Mouse (Mus musculus): Measurements from ENCODE around the gene Fgd2. TPM values are rescaled to one million over a fixed set of nuclear protein-coding genes. Genes with fewer than 3 reads are reported as not detected.

The Fgd2 gene
- polyA plus RNA-seq, 1 experiment from 2014 or later: 3.0 TPM

Other genes starting within 250 kb of the Fgd2 start
- 0.66 and 3.1 TPM in 2 replicates for gene Rab44, start 246.8 kb upstream of the Fgd2 start, polyA plus RNA-seq (2015; fragmentation: Nextera tagmentation; extraction: Ambion mirVana)
- 14.9 and 17.9 TPM in 2 replicates for gene Cpne5, start 122.7 kb upstream of the Fgd2 start, polyA plus RNA-seq (2015; fragmentation: Nextera tagmentation; extraction: Ambion mirVana)
- 86.8 and 107 TPM in 2 replicates for gene Ppil1, start 96.7 kb upstream of the Fgd2 start, polyA plus RNA-seq (2015; fragmentation: Nextera tagmentation; extraction: Ambion mirVana)
- 91.1 and 96.0 TPM in 2 replicates for gene BC004004, start 92.1 kb upstream of the Fgd2 start, polyA plus RNA-seq (2015; fragmentation: Nextera tagmentation; extraction: Ambion mirVana)
- 4.3 and 5.8 TPM in 2 replicates for gene Pi16, start 43.2 kb upstream of the Fgd2 start, polyA plus RNA-seq (2015; fragmentation: Nextera tagmentation; extraction: Ambion mirVana)
- 224 and 299 TPM in 2 replicates for gene Mtch1, start 13.0 kb upstream of the Fgd2 start, polyA plus RNA-seq (2015; fragmentation: Nextera tagmentation; extraction: Ambion mirVana)
- gene Pim1, start 129.8 kb downstream of the Fgd2 start, polyA plus RNA-seq (2015; fragmentation: Nextera tagmentation; extraction: Ambion mirVana): 17.9 and 18.2 TPM in 2 replicates
- gene Gm17657, start 188.7 kb downstream of the Fgd2 start, polyA plus RNA-seq (2015; fragmentation: Nextera tagmentation; extraction: Ambion mirVana): not detected in 2 replicates
- 8.5 and 13.0 TPM in 2 replicates for gene Tbc1d22b, start 188.9 kb downstream of the Fgd2 start, polyA plus RNA-seq (2015; fragmentation: Nextera tagmentation; extraction: Ambion mirVana)
- gene Tmem217, start 191.5 kb downstream of the Fgd2 start, polyA plus RNA-seq (2015; fragmentation: Nextera tagmentation; extraction: Ambion mirVana): 0.62 and 1.0 TPM in 2 replicates